Mouse (Mus musculus): Measurements from ENCODE around the gene Spocd1. TPM values are rescaled to one million over a fixed set of nuclear protein-coding genes. Genes with fewer than 3 reads are reported as not detected.

Spocd1 gene
- total RNA-seq, 2 experiments from 2014 or later, result 0.51 to 0.53 TPM

- no peak for DNase-seq (ENCODE audit: low spot score in 2 of 2)
Observed at GRCm38 (mm10) chr4:129917016-129917603, 11.9 kb upstream of the Spocd1 start.

GRCm38 (mm10) chr4:129918464-129918863 lies 10.6 kb upstream of the Spocd1 start:
- no peak for DNase-seq (ENCODE audit: low spot score in 2 of 2)

- no peak for DNase-seq (ENCODE audit: low spot score in 2 of 2)
Observed at GRCm38 (mm10) chr4:129918901-129919300, 10.1 kb upstream of the Spocd1 start.

GRCm38 (mm10) chr4:129920542-129921313 lies 8.3 kb upstream of the Spocd1 start:
- DNase-seq (ENCODE audit: low spot score in 2 of 2), result no peak

GRCm38 (mm10) chr4:129921314-129921587 lies 7.8 kb upstream of the Spocd1 start:
- peak in 1 of 2 experiments; percentile 60 for DNase-seq (ENCODE audit: low spot score in 2 of 2)

- no peak for DNase-seq (ENCODE audit: low spot score in 2 of 2)
Observed at GRCm38 (mm10) chr4:129924143-129924542, 4.9 kb upstream of the Spocd1 start.

GRCm38 (mm10) chr4:129924694-129925093 lies 4.4 kb upstream of the Spocd1 start:
- no peak for DNase-seq (ENCODE audit: low spot score in 2 of 2)

GRCm38 (mm10) chr4:129926544-129926943 lies 2.5 kb upstream of the Spocd1 start:
- no peak for DNase-seq (ENCODE audit: low spot score in 2 of 2)

- DNase-seq (ENCODE audit: low spot score in 2 of 2), result no peak
Observed at GRCm38 (mm10) chr4:129927091-129927490, 2.0 kb upstream of the Spocd1 start.

GRCm38 (mm10) chr4:129928124-129928751 lies 811 bp upstream of the Spocd1 start:
- DNase-seq (ENCODE audit: low spot score in 2 of 2), result peak; percentile 92 to 95

GRCm38 (mm10) chr4:129933696-129934095 lies 4.6 kb downstream of the Spocd1 start:
- no peak for DNase-seq (ENCODE audit: low spot score in 2 of 2)

- no peak for DNase-seq (ENCODE audit: low spot score in 2 of 2)
Observed at GRCm38 (mm10) chr4:129934177-129934855, 5.3 kb downstream of the Spocd1 start.

GRCm38 (mm10) chr4:129951359-129951821 lies 22.3 kb downstream of the Spocd1 start:
- DNase-seq (ENCODE audit: low spot score in 2 of 2), result no peak

GRCm38 (mm10) chr4:129952241-129952810 lies 23.3 kb downstream of the Spocd1 start:
- DNase-seq (ENCODE audit: low spot score in 2 of 2), result no peak

- no peak for DNase-seq (ENCODE audit: low spot score in 2 of 2)
Observed at GRCm38 (mm10) chr4:129954527-129954926, 25.5 kb downstream of the Spocd1 start.

GRCm38 (mm10) chr4:129960180-129960944 lies 31.3 kb downstream of the Spocd1 start:
- peak; percentile 59 to 61 for DNase-seq (ENCODE audit: low spot score in 2 of 2)

- no peak for DNase-seq (ENCODE audit: low spot score in 2 of 2)
Observed at GRCm38 (mm10) chr4:129965294-129965693, 36.2 kb downstream of the Spocd1 start.

GRCm38 (mm10) chr4:129966201-129966600 lies 37.2 kb downstream of the Spocd1 start:
- DNase-seq (ENCODE audit: low spot score in 2 of 2), result no peak

GRCm38 (mm10) chr4:129967024-129968014 lies 38.3 kb downstream of the Spocd1 start:
- no peak for DNase-seq (ENCODE audit: low spot score in 2 of 2)
